Mouse (Mus musculus): ENCODE measurements around the gene Hmgcl. TPM values are rescaled to one million over a fixed set of nuclear protein-coding genes. Genes with fewer than 3 reads are reported as not detected.

The Hmgcl gene
- polyA plus RNA-seq, 1 experiment from 2014 or later = 91.1 TPM

- no peak for DNase-seq (ENCODE audit: low spot score)
- Histone ChIP-seq H3K4me3 (ENCODE audit: low read depth, low read length) (no peak overlapping the region), H3K4me1 (replicated peaks; ENCODE audit: control insufficient read depth, insufficient read depth, low read length) (peaks cover 12% of the 10 kb centered on the region), H3K36me3 (ENCODE audit: control insufficient read depth, insufficient read depth, low read length) (peaks cover 56% of the 10 kb centered on the region), H3K27ac (ENCODE audit: low read depth) (no peak overlapping the region), H3K27me3 (replicated peaks; ENCODE audit: control insufficient read depth, insufficient read depth, low read length) (no peaks in the 10 kb centered on the region), H3K9me3 (ENCODE audit: control insufficient read depth, low read length) (no peaks in the 10 kb centered on the region), H3K4me2 (ENCODE audit: low read length) (no peak overlapping the region), H3K9ac (ENCODE audit: low read length) (no peak overlapping the region)
- WGBS = 90% methylated on average over 16 of the region's 16 CpGs
- ATAC-seq (replicated peaks; ENCODE audit: low FRiP score, low TSS enrichment, low read depth) = no peak
Observed at GRCm38 (mm10) chr4:135966283-135966682, 20.0 kb downstream of the Hmgcl start.

- DNase-seq (ENCODE audit: low spot score) (no peak), ATAC-seq (replicated peaks; ENCODE audit: low FRiP score, low TSS enrichment, low read depth) (no peak)
- Histone ChIP-seq H3K4me3 (ENCODE audit: low read depth, low read length) (no peak overlapping the region), H3K4me2 (ENCODE audit: low read length) (no peak overlapping the region), H3K27ac (ENCODE audit: low read depth) (no peak overlapping the region), H3K9ac (ENCODE audit: low read length) (no peak overlapping the region), H3K9me3 (ENCODE audit: control insufficient read depth, low read length) (no peaks in the 10 kb centered on the region), H3K36me3 (ENCODE audit: control insufficient read depth, insufficient read depth, low read length) (peaks cover 48% of the 10 kb centered on the region), H3K4me1 (replicated peaks; ENCODE audit: control insufficient read depth, insufficient read depth, low read length) (peaks cover 18% of the 10 kb centered on the region), H3K27me3 (replicated peaks; ENCODE audit: control insufficient read depth, insufficient read depth, low read length) (no peaks in the 10 kb centered on the region)
- WGBS = 86% methylated on average over 18 of the region's 18 CpGs
Observed at GRCm38 (mm10) chr4:135967086-135967760, 21.0 kb downstream of the Hmgcl start.

GRCm38 (mm10) chr4:135968271-135968869, 22.1 kb downstream of the Hmgcl start:
- ATAC-seq (replicated peaks; ENCODE audit: low FRiP score, low TSS enrichment, low read depth) (no peak), DNase-seq (ENCODE audit: low spot score) (no peak)
- H3K9ac ChIP-seq (ENCODE audit: low read length) = no peak overlapping the region

GRCm38 (mm10) chr4:135969070-135969750, 23.0 kb downstream of the Hmgcl start:
- Histone ChIP-seq H3K27ac (ENCODE audit: low read depth) (no peak overlapping the region), H3K36me3 (ENCODE audit: control insufficient read depth, insufficient read depth, low read length) (peaks cover 46% of the 10 kb centered on the region), H3K27me3 (replicated peaks; ENCODE audit: control insufficient read depth, insufficient read depth, low read length) (no peaks in the 10 kb centered on the region), H3K9ac (ENCODE audit: low read length) (no peak overlapping the region), H3K4me2 (ENCODE audit: low read length) (no peak overlapping the region), H3K9me3 (ENCODE audit: control insufficient read depth, low read length) (no peaks in the 10 kb centered on the region), H3K4me3 (ENCODE audit: low read depth, low read length) (no peak overlapping the region), H3K4me1 (replicated peaks; ENCODE audit: control insufficient read depth, insufficient read depth, low read length) (peaks cover 20% of the 10 kb centered on the region)
- ATAC-seq (replicated peaks; ENCODE audit: low FRiP score, low TSS enrichment, low read depth) (no peak), DNase-seq (ENCODE audit: low spot score) (no peak)
- 87% methylated on average over 13 of the region's 13 CpGs for WGBS

More at GRCm38 (mm10) chr4:135968271-135968869, 22.1 kb downstream of the Hmgcl start:
- H3K4me2 ChIP-seq (ENCODE audit: low read length) = no peak overlapping the region
- 75% methylated on average over 19 of the region's 19 CpGs for WGBS
- H3K27me3 ChIP-seq (replicated peaks; ENCODE audit: control insufficient read depth, insufficient read depth, low read length) = no peaks in the 10 kb centered on the region
- peaks cover 20% of the 10 kb centered on the region for H3K4me1 ChIP-seq (replicated peaks; ENCODE audit: control insufficient read depth, insufficient read depth, low read length)
- H3K36me3 ChIP-seq (ENCODE audit: control insufficient read depth, insufficient read depth, low read length) = peaks cover 46% of the 10 kb centered on the region
- H3K27ac ChIP-seq (ENCODE audit: low read depth) = no peak overlapping the region
- no peak overlapping the region for H3K4me3 ChIP-seq (ENCODE audit: low read depth, low read length)
- H3K9me3 ChIP-seq (ENCODE audit: control insufficient read depth, low read length) = no peaks in the 10 kb centered on the region

DNA sequence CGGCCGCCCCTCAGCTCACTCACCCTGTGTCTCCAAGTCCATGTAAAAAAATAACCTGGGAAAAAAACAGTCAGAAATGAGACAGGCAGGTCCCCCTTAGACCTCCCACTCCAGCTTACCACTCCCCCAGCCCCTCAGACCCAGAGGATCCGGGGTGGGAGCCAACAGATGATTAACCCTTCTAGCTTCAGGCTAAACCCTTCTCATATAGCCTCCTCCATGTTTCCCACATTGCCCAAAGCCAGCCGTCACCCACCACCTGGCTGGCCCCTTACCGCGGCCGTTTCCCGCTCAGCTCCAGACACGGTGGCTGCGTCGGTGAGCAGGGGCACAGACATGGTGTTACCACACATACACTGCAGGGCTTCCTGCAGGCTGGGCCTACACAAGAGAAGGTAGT, 24.3 kb downstream of the Hmgcl start:
- ATAC-seq (replicated peaks; ENCODE audit: low FRiP score, low TSS enrichment, low read depth) (no peak), DNase-seq (ENCODE audit: low spot score) (no peak)
- Histone ChIP-seq H3K36me3 (ENCODE audit: control insufficient read depth, insufficient read depth, low read length) (peaks cover 57% of the 10 kb centered on the region), H3K4me1 (replicated peaks; ENCODE audit: control insufficient read depth, insufficient read depth, low read length) (peaks cover 14% of the 10 kb centered on the region), H3K27ac (ENCODE audit: low read depth) (no peak overlapping the region), H3K9me3 (ENCODE audit: control insufficient read depth, low read length) (no peaks in the 10 kb centered on the region), H3K27me3 (replicated peaks; ENCODE audit: control insufficient read depth, insufficient read depth, low read length) (no peaks in the 10 kb centered on the region), H3K9ac (ENCODE audit: low read length) (no peak overlapping the region), H3K4me2 (ENCODE audit: low read length) (no peak overlapping the region), H3K4me3 (ENCODE audit: low read depth, low read length) (no peak overlapping the region)
- 90% methylated on average over 11 of the region's 11 CpGs for WGBS

- under 1% methylated on average over 35 of the region's 35 CpGs for WGBS
- Histone ChIP-seq H3K9ac (ENCODE audit: low read length) (peak overlapping the region; percentile 85), H3K4me1 (replicated peaks; ENCODE audit: control insufficient read depth, insufficient read depth, low read length) (peaks cover 14% of the 10 kb centered on the region), H3K27ac (ENCODE audit: low read depth) (peak overlapping the region; percentile 33; the same call in 1 of the 2 replicates), H3K27me3 (replicated peaks; ENCODE audit: control insufficient read depth, insufficient read depth, low read length) (no peaks in the 10 kb centered on the region), H3K4me3 (ENCODE audit: low read depth, low read length) (peak overlapping the region; percentile 99), H3K4me2 (ENCODE audit: low read length) (peak overlapping the region; percentile 79), H3K9me3 (ENCODE audit: control insufficient read depth, low read length) (no peaks in the 10 kb centered on the region), H3K36me3 (ENCODE audit: control insufficient read depth, insufficient read depth, low read length) (peaks cover 59% of the 10 kb centered on the region)
- ATAC-seq (replicated peaks; ENCODE audit: low FRiP score, low TSS enrichment, low read depth) (peak; percentile 37), DNase-seq (ENCODE audit: low spot score) (peak; percentile 69)
Observed at GRCm38 (mm10) chr4:135971805-135972555, 25.7 kb downstream of the Hmgcl start.

DNA sequence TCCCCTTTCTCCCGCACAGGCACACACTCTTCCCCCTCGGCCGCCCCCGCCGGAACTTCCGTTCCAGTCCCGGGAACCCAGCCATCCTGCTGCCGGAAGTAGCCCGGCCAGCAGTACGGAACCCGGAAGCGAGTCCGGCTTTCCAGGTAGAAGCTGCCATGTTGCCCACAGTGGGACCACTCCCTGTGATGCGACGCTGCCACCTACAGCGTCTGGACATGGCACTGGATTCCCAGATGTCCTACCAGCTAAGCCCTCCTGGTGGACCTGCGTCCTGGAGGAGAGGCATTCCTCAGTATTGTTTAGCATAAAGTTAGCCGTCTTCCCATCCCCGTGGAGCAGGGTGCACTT, 26.3 kb downstream of the Hmgcl start, which contains the start of gene Lypla2:
Lypla2 (minus strand) TSS at position 71 of the 351 bp plus-strand sequence.
- ATAC-seq (replicated peaks; ENCODE audit: low FRiP score, low TSS enrichment, low read depth) (peak; percentile 78), DNase-seq (ENCODE audit: low spot score) (peak; percentile 87)
- H3K27ac ChIP-seq (ENCODE audit: low read depth) = peak within 1 kb of the TSS; percentile 33; the same call in 1 of the 2 replicates
- H3K9me3 ChIP-seq (ENCODE audit: control insufficient read depth, low read length) = no peaks in the 10 kb centered on the region
- peak within 1 kb of the TSS; percentile 99 for H3K4me3 ChIP-seq (ENCODE audit: low read depth, low read length)
- peaks cover 58% of the 10 kb centered on the region for H3K36me3 ChIP-seq (ENCODE audit: control insufficient read depth, insufficient read depth, low read length)
- peak within 1 kb of the TSS; percentile 79 for H3K4me2 ChIP-seq (ENCODE audit: low read length)
- 2% methylated on average over 19 of the region's 19 CpGs for WGBS
- peaks cover 14% of the 10 kb centered on the region for H3K4me1 ChIP-seq (replicated peaks; ENCODE audit: control insufficient read depth, insufficient read depth, low read length)
- peak within 1 kb of the TSS; percentile 85 for H3K9ac ChIP-seq (ENCODE audit: low read length)
- H3K27me3 ChIP-seq (replicated peaks; ENCODE audit: control insufficient read depth, insufficient read depth, low read length) = no peaks in the 10 kb centered on the region

All from intestine, embryonic 14.5 days (tissue).